Mouse (Mus musculus): ENCODE measurements at regions not wholly inside any gene's neighbourhood (a gene's known extent, or its start where the extent isn't known, plus 50 kb on each side); places are given as distances from the start of the nearest gene placed in this dataset.

DNA sequence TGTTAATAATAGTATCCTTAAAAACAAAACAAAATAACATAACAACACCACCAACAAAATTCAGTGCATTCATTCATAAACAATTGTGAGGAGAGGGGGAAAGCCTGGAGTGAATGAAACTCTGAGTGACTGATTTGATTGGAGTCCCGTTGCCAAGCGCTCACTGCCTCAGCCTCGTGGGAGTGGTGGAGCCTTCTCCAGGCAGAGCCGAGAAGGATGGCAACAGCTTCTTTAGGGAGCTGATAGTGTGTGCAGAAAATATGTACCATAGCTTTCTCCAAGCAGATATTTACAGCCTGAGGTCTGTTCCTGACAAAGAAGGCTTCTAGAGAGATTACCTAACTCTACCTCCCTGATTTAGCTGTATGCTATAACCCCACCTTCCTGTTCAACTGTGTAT, 266.5 kb upstream of the Pik3r1 start:
- no peak for ATAC-seq

DNA sequence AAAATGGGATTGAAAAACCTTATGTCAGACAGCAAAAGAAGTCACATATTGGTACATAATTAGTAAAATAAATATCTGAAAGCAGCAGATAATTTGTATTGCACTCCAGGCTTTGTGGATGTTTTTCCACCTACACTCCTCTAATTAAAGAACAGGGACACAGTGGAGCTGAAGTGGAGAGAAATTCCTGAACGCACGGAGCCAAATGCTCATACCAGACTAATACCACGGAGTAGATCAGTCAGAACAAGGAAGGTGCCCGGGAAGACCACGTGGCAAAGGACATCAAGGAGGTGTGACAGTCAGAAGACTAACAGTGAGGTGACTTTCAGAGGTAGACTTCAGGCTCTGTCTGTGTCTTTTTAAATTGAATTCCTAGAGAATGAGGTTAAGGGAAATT, 268.0 kb upstream of the Pik3r1 start:
- ATAC-seq = no peak

DNA sequence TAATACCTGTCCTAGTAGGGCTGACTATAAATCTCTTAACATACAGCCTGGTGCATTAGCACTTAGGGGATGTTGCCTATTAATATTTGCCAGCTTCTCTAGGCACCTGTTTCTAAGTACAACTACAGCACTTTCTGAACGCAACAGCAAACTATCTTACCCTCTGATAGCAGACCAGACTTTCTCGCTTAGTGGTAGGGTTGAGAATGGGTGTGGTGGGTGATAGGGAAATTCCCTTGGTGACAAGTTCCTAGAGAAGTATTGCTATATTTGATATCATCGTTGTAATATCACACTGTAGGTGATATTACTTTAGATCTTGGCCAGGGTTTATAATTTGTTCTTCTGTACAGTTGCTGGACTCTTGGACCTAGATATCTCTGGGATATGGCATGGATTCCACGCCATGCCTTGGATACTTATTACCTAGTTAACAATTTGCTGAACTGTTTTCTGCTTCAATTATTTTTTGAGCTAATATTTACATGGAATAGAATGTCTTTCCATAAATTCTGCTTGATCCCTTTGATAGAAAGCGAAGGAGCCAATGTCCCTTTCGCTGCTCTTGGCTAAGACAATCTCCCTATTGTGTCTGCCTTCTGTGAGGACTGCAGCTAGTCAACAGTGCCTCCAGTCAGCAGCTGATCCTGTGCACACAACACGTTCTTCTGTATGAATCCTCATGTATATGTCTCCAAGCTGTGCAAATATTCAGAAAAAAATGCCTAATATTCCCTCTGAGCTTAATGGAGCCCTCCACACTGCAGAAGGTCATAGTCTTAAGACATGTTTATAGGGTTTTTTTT, 269.0 kb upstream of the Pik3r1 start:
- ATAC-seq = no peak

DNA sequence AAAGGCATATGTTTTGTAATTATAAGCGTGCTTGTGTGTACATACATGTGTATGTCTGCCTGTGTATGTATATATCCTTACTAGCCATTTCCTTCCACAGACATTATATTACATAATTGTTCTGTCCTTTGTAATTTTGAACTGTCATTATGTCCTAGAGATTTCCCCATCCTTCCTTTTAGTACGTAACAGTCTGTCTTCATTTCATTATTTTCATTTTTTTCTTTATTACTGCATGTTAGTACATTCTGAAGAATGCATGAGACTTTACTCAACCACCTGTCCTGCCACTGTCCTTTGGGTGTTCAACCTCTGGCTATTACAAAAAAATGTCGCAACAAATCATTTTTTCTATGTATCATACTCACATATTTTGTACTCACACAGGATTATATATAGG, 292.2 kb upstream of the Pik3r1 start:
- no peak for ATAC-seq

DNA sequence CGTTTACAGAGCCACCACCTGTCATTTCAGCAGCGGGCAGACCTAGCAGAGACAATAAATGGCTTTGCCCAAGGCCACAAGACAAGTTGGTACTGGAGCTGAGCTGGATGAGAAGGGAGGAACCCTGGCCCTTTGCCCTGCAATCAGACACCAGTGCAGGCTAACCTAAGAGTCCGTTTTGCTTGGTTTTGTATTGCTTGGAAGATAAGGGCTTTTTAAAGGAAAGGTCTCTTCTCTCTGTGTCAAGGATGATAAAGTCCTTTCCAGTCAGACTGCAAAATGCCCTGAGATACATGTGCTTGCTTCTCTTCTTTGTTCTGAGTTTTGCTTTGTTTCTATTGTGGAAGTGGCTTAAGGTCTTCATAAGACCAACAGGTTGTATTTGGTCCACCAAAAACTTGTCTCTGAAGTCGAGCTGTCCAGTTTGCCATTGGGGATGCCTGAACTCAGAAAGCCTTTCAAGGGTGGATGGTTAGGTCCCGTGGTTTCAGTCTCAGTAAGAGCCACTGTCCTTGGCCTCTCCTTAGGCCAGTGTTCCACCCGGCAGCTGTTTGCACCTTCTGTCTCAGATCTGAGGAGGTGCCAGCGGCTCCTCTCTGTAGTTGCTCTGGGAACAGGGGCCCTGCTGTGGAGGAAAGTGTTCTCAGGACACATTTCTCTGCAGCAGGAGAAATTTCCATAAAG, 296.7 kb upstream of the Pik3r1 start:
- ATAC-seq = no peak

DNA sequence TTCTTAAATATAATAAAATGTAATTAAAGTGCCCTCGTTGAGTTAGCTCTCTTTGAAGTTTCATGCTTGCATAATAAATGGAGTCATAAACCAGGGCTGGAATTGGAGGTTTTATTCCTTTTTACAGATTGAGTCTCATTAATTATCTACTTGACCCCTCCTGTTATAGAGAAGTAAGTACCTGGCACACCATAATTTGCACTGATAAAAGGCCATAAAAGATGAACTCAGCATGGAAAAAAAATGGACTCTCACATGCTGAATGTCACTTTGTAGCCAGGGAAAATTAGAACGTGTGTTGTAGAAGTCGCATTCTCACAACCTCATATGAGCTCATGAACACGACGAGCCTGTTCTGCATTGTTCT, 297.2 kb upstream of the Pik3r1 start:
- ATAC-seq = no peak

DNA sequence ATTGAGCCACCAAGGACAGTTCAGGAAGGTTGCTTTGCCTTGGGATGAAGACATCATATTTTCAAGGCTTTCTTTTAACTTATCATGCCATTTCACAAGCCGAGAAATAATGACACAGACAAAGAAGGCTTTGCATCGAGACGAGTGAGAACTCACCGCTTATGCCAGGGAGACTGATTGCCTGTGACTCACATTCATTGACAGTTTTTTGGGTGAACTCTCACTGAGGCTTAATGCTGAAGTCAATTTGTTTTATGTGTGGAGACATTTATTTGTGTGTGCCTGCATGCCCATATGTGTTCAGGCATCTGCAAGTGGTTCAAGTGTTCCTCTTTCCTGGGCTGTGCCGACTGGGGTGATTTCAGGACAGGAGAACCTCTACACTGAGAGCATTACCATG, 297.8 kb upstream of the Pik3r1 start:
- ATAC-seq = no peak

DNA sequence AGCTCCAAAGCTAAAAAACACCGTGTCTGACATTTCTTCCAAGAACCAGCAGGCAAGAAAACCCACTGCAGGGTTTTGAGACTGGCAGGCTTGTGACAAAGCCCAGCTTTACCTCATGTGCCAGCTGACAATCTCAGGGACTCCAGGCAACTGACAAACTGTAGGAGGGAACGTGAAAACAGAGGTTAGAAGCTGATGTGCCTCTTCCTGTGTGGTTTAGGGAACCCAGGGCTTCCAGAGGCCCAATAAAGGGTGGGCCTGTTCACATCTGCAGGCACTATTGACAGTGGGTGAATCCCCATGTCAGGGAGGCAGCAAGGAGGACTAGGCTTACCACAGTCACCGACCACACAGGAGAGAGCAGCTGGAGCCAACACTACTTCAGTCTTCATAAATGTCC, 302.7 kb upstream of the Pik3r1 start:
- no peak for ATAC-seq

DNA sequence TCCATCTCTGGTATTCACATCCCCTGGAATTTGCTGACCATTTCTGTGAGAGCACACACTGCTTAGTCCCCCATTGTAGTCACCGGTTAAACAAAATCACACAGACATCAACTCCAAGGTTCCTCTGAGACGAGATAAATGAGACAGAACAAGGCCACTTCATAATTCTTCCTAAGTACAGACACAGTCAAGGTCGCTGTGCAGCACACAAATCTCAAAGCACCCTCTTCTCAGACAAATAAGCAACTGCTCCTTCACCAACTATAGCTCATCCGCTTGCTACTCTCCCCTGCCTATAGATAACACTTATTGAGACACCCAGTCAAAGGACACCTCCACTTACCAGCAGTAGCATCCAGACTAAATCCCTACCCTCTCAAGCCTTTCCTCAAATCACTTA, 304.3 kb upstream of the Pik3r1 start:
- no peak for ATAC-seq

DNA sequence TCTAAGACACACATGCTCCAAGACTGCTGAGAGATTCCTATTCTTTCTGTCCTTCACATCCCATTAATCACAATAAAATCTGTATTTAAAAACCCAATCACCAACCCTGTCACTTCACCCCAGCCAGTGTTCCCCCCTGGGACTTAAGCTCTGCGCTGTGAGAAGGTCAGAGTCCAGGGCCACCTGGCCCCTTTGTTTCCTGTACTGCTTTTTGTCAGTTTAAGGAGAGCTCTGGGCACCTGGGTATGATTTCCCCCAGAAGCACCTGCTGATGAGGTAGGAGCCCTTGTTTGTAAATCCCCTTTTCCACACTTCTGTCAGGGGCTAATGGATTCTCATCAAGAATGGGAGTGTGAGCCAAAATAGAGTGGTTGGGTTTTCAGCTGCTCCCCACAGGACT, 319.7 kb upstream of the Pik3r1 start:
- ATAC-seq = no peak

DNA sequence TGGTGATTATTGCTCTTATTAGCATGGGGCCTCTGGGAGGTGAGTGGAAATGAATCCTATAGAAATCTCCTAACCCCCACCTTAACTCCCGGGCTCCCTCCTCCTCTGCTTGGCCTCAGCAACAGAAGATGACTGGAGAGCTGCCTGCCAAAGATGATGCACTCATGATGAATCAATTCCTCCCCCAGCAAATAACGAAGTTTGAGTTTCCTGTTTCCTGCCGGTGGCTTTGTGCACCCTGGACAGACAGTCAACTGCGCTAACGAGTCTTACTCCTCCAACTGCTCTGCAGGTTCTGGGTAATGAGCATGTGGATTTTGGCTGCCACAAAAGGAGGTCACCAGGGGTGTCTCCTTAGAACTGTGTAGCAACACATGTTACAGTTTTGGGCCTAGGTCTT, 321.5 kb upstream of the Pik3r1 start:
- ATAC-seq = no peak

DNA sequence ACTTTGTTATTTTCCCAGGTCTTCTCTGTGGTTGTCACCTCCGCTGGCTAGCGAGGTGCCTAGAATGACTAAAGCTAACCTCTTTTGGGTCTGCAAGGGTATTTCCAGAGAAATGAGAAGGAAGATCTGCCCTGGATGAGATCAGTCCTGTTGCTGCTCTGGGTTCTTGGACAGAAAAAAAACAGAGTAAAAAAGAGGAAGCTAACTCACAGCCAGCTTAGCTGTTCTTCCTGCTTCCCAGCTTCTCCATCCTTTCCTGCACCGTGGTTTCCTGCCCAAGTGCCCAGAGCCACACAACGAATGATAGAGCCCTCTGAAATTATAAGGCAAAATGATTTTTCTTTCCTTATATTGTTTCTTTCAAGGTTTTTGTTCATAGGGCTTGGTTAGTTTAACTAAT, 326.2 kb upstream of the Pik3r1 start:
- ATAC-seq = no peak

DNA sequence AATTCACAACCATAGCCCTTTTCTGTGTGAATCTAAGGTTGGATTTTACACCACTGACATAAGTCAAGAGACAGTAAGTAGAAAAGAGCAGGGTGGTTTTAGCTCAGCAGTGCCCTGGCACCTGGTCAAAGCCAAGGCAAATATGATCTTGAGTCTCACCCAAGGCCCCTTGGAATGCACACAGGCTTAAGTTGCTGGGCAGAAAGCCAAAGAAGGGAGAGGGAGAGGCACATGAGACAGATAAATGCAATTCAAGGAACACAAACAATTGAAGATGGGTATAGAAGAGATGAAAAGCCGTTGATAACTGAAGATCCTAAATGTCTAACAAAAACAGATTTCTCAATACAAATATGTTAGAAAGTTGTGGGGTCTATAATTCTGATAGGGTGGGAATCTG, 335.1 kb upstream of the Pik3r1 start:
- no peak for ATAC-seq

DNA sequence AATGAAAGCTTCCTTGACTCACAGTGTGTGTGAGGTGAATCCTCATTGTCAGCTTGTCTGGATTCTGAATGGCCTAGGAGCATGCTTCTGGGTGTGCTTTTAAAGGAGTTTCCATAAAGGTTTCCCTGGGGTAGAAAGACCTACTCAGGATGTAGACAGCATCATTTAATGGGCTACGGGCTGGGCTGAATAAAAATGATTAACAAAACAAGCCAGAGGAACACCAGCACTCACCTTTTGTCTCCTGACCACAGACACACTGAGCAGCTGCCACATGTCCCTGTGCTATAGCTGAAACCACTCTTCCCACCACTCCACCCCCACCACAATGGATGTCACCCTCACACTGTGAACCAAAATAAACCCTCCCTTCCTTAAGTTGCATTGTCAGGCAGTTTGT, 338.2 kb upstream of the Pik3r1 start:
- ATAC-seq = no peak

DNA sequence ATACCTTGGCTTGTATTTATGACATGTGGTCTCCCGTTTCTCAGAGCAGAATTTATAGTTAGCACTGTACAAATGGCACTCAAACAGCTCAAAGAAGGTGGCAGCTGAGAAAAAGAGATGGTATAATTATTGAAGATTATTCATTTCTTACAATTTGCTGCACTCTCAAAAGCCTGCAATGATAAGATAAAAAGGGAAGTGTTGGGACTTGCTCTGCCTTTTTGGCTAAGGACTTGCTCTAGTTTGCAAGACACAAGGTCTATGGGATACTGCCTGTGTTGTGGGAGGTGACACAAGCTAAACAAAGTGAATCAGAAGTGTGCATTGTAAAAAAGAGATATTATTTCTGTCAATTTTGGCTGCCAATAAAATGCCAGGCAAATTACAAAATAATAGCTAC, 340.2 kb upstream of the Pik3r1 start:
- no peak for ATAC-seq

DNA sequence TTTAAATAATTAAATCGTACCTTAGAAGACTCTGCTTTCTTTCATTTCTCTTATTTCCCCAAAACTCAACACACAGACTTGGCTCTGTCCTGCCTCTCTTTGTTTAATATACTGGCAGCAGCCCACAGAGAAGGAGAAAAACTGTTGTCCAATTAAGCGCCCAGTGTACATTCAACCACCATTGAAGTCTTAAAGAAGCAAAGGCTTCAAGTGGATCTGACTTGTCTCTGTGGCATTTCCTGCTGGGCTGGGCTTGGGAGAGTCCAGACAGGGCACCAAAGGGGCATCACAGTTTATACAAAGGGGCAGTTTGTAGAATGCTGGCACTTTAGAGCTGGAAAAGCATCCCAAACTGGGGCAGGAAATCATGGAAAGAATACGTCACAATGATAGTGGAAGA, 340.9 kb upstream of the Pik3r1 start:
- ATAC-seq = no peak

DNA sequence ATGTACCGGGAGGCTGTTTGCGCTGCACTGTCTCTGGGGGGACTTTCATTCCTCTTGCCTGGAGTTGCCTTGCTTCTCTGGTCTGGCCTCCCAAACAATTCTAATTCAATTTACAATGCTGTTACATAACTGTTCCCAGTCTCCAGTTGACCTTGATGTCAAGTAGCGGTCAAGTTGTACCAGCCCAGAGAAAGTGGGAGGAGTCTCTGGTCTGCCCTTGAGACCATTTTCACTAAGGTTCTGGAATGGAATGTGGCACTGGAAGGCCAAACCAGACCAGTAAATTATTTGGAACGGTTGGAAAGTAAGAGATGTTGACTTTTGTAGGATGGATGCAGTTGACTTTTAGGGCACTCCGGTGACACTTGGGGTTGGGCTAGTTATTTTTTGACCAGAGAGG, 345.9 kb upstream of the Pik3r1 start:
- no peak for ATAC-seq

DNA sequence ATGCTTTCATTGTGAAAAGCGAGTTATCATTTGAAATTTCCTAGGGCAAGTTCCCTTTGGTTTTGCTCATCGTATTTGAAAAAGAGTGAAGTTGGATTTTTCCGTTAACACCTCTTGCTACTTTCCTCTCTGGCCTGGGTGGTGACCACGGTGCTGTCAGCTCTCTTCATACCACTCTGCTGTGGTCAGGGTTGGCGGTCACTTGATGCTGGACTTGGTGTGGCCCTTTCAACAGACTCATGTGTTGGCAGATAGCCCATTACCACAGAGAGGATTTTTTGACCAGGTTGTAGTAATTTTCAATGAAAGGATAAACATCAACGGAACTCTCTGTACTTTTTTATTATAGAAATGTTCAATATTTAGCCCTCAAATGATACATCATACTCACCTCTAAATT, 354.3 kb upstream of the Pik3r1 start:
- no peak for ATAC-seq

DNA sequence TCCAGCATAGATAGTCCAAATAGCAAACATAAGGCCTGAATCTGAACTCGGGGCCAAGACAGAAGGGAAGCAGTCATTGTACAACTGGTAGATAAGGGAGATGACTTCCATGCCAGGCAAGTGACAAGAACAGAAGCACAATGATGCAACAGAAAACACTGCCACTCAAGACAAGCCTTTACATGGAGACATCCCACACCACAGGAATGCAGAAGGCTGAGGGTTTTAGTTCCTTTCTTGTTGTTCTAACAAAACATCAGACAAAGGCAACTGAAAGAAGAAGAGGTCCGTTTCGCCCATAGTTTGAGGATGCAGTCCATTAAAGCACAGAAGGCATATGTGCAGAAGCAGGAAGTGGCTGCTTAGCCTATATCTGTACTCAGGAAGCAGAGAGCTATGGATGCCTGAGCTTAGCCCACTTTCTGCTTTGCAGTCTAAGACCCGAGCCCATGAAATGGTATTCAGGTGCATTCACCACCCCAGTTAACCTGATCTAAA, 360.0 kb upstream of the Pik3r1 start:
- no peak for ATAC-seq

DNA sequence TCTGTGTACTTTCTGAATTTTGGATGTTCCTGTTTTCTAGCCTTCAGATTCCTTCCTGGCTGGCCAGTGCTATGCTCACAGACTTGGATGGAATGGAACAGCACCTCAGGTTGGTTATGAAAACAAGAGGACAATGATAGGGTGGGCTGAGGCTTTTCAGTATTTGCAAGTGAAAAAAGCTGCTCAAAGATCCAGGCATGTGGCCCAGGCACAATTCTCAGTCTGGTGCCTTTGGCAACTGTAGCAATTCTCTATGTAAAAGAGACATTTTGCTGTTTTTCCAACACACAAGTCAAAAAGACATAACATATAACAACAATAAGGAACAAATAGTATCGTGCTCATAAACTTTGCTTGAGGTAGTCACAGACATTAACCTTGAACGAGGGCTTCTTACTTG, 363.4 kb upstream of the Pik3r1 start:
- ATAC-seq = no peak

DNA sequence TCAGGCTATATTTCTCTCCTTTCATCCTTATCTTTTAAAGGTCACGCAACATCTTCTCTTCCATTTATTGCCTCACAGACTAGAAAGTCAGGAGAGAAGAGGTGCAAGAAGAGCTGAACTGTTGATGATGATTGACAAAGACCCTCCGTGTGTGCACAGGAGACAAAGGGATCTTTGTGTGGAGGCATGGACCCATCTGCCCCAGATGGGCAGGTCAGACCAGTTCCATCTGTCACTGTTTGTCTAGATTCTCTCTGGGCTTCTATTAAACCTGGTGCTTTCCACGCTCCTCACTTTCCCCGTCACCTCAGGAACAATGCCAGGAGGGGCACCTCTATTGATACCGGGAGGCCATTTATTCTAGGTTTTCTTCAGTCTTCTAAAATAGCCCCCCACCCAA, 364.1 kb upstream of the Pik3r1 start:
- ATAC-seq = no peak

DNA sequence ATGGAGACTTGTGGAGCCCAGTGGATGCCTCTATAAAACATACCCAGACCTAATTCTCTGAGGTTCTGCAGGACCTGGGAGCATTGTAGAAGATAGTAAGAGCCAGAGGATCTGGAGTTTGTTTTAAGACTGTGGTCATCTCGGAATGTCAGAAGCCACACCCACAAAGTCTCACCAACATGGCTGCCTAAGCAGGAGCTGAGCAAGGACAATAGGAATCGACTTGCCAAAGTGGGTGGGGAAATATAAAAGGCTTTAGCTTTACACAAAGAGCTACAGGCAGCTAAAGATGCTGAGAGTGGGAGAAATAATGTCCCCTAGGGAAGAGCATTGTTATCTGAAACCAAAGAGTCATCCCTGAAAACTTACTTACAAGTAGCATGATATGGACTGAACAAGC, 364.7 kb upstream of the Pik3r1 start:
- ATAC-seq = no peak

DNA sequence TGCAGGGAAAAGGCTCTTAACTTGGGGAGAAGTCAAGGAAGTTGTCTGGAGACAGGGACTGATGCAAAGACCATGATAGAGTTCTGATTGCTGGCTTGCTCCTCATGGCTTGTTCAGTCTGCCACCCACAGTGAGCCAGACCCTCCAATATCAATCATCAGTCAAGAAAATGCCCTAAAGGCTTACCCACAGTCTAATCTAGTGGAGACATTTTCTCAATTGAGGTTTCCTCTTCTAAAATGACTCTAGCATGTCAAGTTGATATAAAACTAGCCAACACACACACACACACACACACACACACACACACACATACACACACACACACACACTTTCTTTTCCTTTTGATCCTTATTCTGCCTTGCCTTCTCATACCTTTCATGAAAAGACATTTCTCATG, 367.2 kb upstream of the Pik3r1 start:
- no peak for ATAC-seq

DNA sequence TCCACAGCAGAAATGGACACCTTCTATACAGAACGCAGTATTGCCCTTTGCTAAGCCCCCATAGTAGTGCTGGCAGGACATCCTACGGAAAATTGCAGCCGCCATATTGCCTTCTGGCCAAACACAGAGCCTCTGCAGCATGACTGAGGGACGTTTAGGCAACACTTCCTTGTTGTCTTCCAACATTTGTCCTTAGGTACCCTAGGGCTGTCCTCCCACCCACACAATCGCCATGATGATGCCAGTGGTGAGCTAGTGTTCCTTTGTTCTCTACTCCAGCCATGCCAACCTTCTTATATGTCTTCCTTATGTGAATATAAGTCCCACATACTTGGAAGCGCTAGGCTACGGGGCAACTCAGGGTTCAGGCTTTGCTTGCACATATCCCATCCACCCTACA, 375.0 kb upstream of the Pik3r1 start:
- no peak for ATAC-seq

DNA sequence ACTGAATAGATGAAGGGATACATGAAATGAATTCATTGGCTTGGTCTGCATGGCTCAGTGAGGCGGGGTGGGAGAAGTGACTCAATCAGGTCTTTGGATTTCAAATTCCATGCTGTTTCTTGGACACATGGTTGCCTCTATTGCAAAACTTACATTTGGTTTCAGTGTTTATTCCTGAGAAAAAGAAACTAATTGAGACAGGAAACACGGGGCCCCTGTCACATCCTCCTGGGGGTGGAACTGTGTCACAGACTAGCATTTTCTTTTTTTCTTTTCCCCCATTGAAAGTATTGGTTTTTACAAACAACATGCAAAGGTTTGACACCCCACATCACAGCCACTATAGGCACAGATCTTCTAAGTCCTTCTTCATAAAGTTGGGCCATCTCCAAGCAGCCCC, 375.8 kb upstream of the Pik3r1 start:
- peak; percentile 84 for ATAC-seq
